Mouse (Mus musculus): ENCODE measurements around the gene Fut11.

GRCm38 (mm10) chr14:20735892-20736390 lies 41.2 kb downstream of the Fut11 start:
- no peak for TF ChIP-seq CTCF (IDR thresholded peaks at IDR 0.05; ENCODE audit: low read depth)
- no peak for TF ChIP-seq EP300 (IDR thresholded peaks at IDR 0.05; ENCODE audit: low read depth)
